Mouse (Mus musculus): ENCODE results near the gene Skp2.

The Skp2 gene

GRCm38 (mm10) chr15:9074671-9075070 is 80.6 kb downstream of the Skp2 start:
- DNase-seq (ENCODE audit: low read depth) = no peak

GRCm38 (mm10) chr15:9074139-9074538 is 81.1 kb downstream of the Skp2 start:
- no peak for DNase-seq (ENCODE audit: low read depth)

GRCm38 (mm10) chr15:9073684-9074083 is 81.5 kb downstream of the Skp2 start:
- DNase-seq (ENCODE audit: low read depth) = no peak

GRCm38 (mm10) chr15:9073067-9073608 is 82.1 kb downstream of the Skp2 start:
- DNase-seq (ENCODE audit: low read depth) = no peak

- no peak for DNase-seq (ENCODE audit: low read depth)
Measured at GRCm38 (mm10) chr15:9072630-9073029, 82.6 kb downstream of the Skp2 start.

GRCm38 (mm10) chr15:9071556-9072544 is 83.4 kb downstream of the Skp2 start:
- DNase-seq (ENCODE audit: low read depth) = no peak

GRCm38 (mm10) chr15:9070912-9071555 is 84.2 kb downstream of the Skp2 start, which contains the start of gene Nadk2:
Gene Nadk2, plus strand, starts transcription at chr15:9071260.
- peak; percentile 95 for DNase-seq (ENCODE audit: low read depth)

- no peak for DNase-seq (ENCODE audit: low read depth)
Measured at GRCm38 (mm10) chr15:9070353-9070752, 84.9 kb downstream of the Skp2 start.

- no peak for DNase-seq (ENCODE audit: low read depth)
Measured at GRCm38 (mm10) chr15:9068881-9069280, 86.3 kb downstream of the Skp2 start.

Data from fibroblast of lung, adult 2 months (primary cell).